Mouse (Mus musculus): ENCODE measurements around the gene Calm2. TPM values are rescaled to one million over a fixed set of nuclear protein-coding genes. Genes with fewer than 3 reads are reported as not detected.

The Calm2 gene
- total and polyA plus RNA-seq, 3 experiments, result 203 to 604 (median 546) TPM

DNA sequence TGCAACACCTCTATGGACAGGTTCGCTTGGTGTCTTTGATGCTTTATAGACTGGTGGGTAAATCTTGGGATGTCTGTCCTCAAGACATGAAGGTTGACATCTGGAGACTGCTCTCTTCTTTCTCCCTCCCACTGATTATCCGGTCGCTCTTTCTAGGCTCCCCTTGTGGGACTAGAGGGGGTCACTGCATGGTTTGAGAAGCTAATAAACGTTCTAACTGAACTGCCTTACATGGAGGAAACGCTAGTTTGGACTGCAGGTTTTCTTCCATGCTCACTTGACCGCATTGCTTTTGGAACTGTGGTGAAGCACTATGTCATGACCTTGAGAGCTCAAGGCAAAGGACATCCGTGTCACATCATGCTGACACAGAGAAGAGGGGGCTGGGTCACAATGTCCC is 6.6 kb upstream of the Calm2 start:
- Histone ChIP-seq H3K4me3 (replicated peaks in 1 of 3; ENCODE audit: low read depth in 2 of 3, low read length in 2 of 3, poor library complexity in 1 of 3) (no peak overlapping the region), H3K9me3 (replicated peaks; ENCODE audit: low read length) (peaks cover 3% of the 10 kb centered on the region), H3K27me3 (replicated peaks) (peaks cover 20% of the 10 kb centered on the region), H3K4me1 (ENCODE audit: control insufficient read depth in 1 of 2, insufficient read depth in 2 of 2) (no peaks in the 10 kb centered on the region), H3K4me2 (ENCODE audit: insufficient read depth, low read depth, poor library complexity, severe bottlenecking) (no peak overlapping the region), H3K9ac (ENCODE audit: insufficient read depth, low read depth) (no peak overlapping the region), H3K79me2 (replicated peaks; ENCODE audit: control insufficient read depth, extremely low read depth, insufficient read depth, poor library complexity, severe bottlenecking) (no peaks in the 10 kb centered on the region), H3K27ac (ENCODE audit: insufficient read depth, low read depth) (no peak overlapping the region), H3K36me3 (replicated peaks in 1 of 2; ENCODE audit: control insufficient read depth in 1 of 2, insufficient read depth in 1 of 2, low read length in 1 of 2) (no peaks in the 10 kb centered on the region)
- no peak for TF ChIP-seq EP300 (IDR thresholded peaks at IDR 0.05; ENCODE audit: low read length)
- TF ChIP-seq ZKSCAN1 (IDR thresholded peaks at IDR 0.05; ENCODE audit: borderline replicate concordance, low read depth, low read length), result no peak
- TF ChIP-seq UBTF (IDR thresholded peaks at IDR 0.05; ENCODE audit: low read depth, low read length), result no peak
- no peak for TF ChIP-seq NRF1 (IDR thresholded peaks at IDR 0.05; ENCODE audit: low read depth, low read length)
- TF ChIP-seq MAZ (IDR thresholded peaks at IDR 0.05; ENCODE audit: low read depth, low read length), result no peak
- no peak for TF ChIP-seq JUND (conservative IDR thresholded peaks at IDR 0.05; ENCODE audit: low read depth, low read length)
- TF ChIP-seq IRF4 (IDR thresholded peaks at IDR 0.05; ENCODE audit: low read depth, low read length), result no peak
- TF ChIP-seq SIN3A (IDR thresholded peaks at IDR 0.05; ENCODE audit: low read length), result no peak
- no peak for TF ChIP-seq JUN (IDR thresholded peaks at IDR 0.05; ENCODE audit: insufficient read depth, low read depth, low read length)
- TF ChIP-seq HCFC1 (IDR thresholded peaks at IDR 0.05; ENCODE audit: low read depth, low read length), result no peak
- TF ChIP-seq ETS1 (conservative IDR thresholded peaks at IDR 0.05; ENCODE audit: low read depth, low read length), result no peak
- no peak for TF ChIP-seq SMC3 (IDR thresholded peaks at IDR 0.05; ENCODE audit: low read depth, low read length)
- TF ChIP-seq MAFK (IDR thresholded peaks at IDR 0.05; ENCODE audit: insufficient replicate concordance, low read length), result no peak
- no peak for DNase-seq (ENCODE audit: extremely low read depth)
- dilution Hi-C loops (cut with MboI; ENCODE audit: extremely low pct_ligation_motif_present, extremely low pct_unique_long_range_greater_than_20kb, low sequenced_read_pairs) (no loop called here), in situ Hi-C loops (cut with MboI; ENCODE audit: low pct_ligation_motif_present, low pct_unique_long_range_greater_than_20kb, low sequenced_read_pairs) (no loop called here)

- Histone ChIP-seq H3K4me2 (ENCODE audit: insufficient read depth, low read depth, poor library complexity, severe bottlenecking) (no peak overlapping the region), H3K79me2 (replicated peaks; ENCODE audit: control insufficient read depth, extremely low read depth, insufficient read depth, poor library complexity, severe bottlenecking) (peaks cover 23% of the 10 kb centered on the region), H3K27ac (ENCODE audit: insufficient read depth, low read depth) (no peak overlapping the region), H3K9ac (ENCODE audit: insufficient read depth, low read depth) (no peak overlapping the region), H3K4me3 (replicated peaks in 1 of 3; ENCODE audit: low read depth in 2 of 3, low read length in 2 of 3, poor library complexity in 1 of 3) (no peak overlapping the region), H3K4me1 (ENCODE audit: control insufficient read depth in 1 of 2, insufficient read depth in 2 of 2) (peaks cover 0 to 14% of the 10 kb centered on the region in 2 experiments; a peak in 2 of 4 replicates), H3K36me3 (replicated peaks in 1 of 2; ENCODE audit: control insufficient read depth in 1 of 2, insufficient read depth in 1 of 2, low read length in 1 of 2) (peaks cover 0 to 4% of the 10 kb centered on the region in 2 experiments), H3K27me3 (replicated peaks) (peaks cover 2% of the 10 kb centered on the region), H3K9me3 (replicated peaks; ENCODE audit: low read length) (peaks cover 3% of the 10 kb centered on the region)
- no peak for TF ChIP-seq MAZ (IDR thresholded peaks at IDR 0.05; ENCODE audit: low read depth, low read length)
- no peak for TF ChIP-seq POLR2AphosphoS2 (IDR thresholded peaks at IDR 0.05; ENCODE audit: low read depth, low read length)
- TF ChIP-seq MAFK (IDR thresholded peaks at IDR 0.05; ENCODE audit: insufficient replicate concordance, low read length), result no peak
- no peak for TF ChIP-seq ZC3H11A (IDR thresholded peaks at IDR 0.05; ENCODE audit: low read depth, low read length)
- no peak for TF ChIP-seq TCF12 (IDR thresholded peaks at IDR 0.05; ENCODE audit: low read depth, low read length)
- TF ChIP-seq TBP (conservative IDR thresholded peaks at IDR 0.05; ENCODE audit: low read depth, low read length), result no peak
- TF ChIP-seq RCOR1 (conservative IDR thresholded peaks at IDR 0.05; ENCODE audit: low read depth, low read length), result no peak
- no peak for TF ChIP-seq NRF1 (IDR thresholded peaks at IDR 0.05; ENCODE audit: low read depth, low read length)
- no peak for TF ChIP-seq CHD2 (IDR thresholded peaks at IDR 0.05; ENCODE audit: low read length)
- TF ChIP-seq ELF1 (IDR thresholded peaks at IDR 0.05; ENCODE audit: low read depth, low read length), result no peak
- TF ChIP-seq ETS1 (conservative IDR thresholded peaks at IDR 0.05; ENCODE audit: low read depth, low read length), result no peak
- in situ Hi-C loops (cut with MboI; ENCODE audit: low pct_ligation_motif_present, low pct_unique_long_range_greater_than_20kb, low sequenced_read_pairs) (no loop called here), dilution Hi-C loops (cut with MboI; ENCODE audit: extremely low pct_ligation_motif_present, extremely low pct_unique_long_range_greater_than_20kb, low sequenced_read_pairs) (no loop called here)
- DNase-seq (ENCODE audit: extremely low read depth), result no peak
Observed at GRCm38 (mm10) chr17:87448881-87449280, 2.1 kb upstream of the Calm2 start.
